Mouse (Mus musculus): ENCODE measurements around the gene Cdh13.

DNA sequence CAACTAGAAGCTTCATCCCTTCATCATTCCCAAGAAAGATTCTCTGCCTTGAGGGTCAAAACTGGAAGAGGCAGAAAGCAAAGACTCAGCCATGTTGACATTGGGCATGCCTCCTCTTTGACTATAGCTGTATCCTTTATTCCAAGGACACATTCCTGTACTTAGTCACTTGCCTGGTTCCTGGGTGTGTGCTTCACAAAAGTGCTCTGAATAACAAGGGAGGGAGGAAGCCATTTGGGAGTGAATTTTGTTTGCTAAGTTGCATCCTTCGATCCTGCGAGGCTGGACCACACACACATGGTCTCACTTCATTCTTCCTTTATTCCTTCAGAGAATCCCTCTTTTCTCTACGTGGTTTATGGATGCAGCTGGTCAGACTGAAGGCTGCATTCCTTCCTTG lies 125.9 kb downstream of the Cdh13 start:
- TF ChIP-seq CTCF (IDR thresholded peaks at IDR 0.05; ENCODE audit: insufficient read depth, low read length) (no peak), POLR2A (IDR thresholded peaks at IDR 0.05; ENCODE audit: borderline replicate concordance, extremely low read depth, low read depth, low read length) (no peak)
